Mouse (Mus musculus): Measurements from ENCODE around the gene Tnc. TPM values are rescaled to one million over a fixed set of nuclear protein-coding genes. Genes with fewer than 3 reads are reported as not detected.
A peak's percentile ranks its signal among the peaks of the same experiment; 100 is the strongest.

The Tnc gene
- 849 and 1,178 TPM in 2 replicates for polyA plus RNA-seq (2011; ENCODE audit: insufficient read length, low read depth, missing spikeins)

GRCm38 (mm10) chr4:64046831-64047493, at the start of gene Tnc:
Gene Tnc (minus strand): TSS chr4:64047015.
- Histone ChIP-seq H3K4me3 (ENCODE audit: insufficient read depth, low read length) (peak within 1 kb of the TSS; percentile 81), H3K27ac (ENCODE audit: insufficient read depth, low read length) (peak within 1 kb of the TSS; percentile 29), H3K4me1 (ENCODE audit: control insufficient read depth, insufficient read depth, low read length) (peaks cover 9% of the 10 kb centered on the region)
- TF ChIP-seq CTCF (IDR thresholded peaks at IDR 0.05; ENCODE audit: borderline replicate concordance, insufficient read depth, low read length) (no peak), POLR2A (IDR thresholded peaks at IDR 0.05; ENCODE audit: low read depth, low read length) (peak; percentile 99)

- Histone ChIP-seq H3K4me1 (ENCODE audit: control insufficient read depth, insufficient read depth, low read length) (peaks cover 3% of the 10 kb centered on the region), H3K4me3 (ENCODE audit: insufficient read depth, low read length) (no peak overlapping the region), H3K27ac (ENCODE audit: insufficient read depth, low read length) (no peak overlapping the region)
- no peak for TF ChIP-seq CTCF (IDR thresholded peaks at IDR 0.05; ENCODE audit: borderline replicate concordance, insufficient read depth, low read length)
- no peak for TF ChIP-seq POLR2A (IDR thresholded peaks at IDR 0.05; ENCODE audit: low read depth, low read length)
Measured at GRCm38 (mm10) chr4:64094221-64094620, 47.4 kb upstream of the Tnc start.

- Histone ChIP-seq H3K27ac (ENCODE audit: insufficient read depth, low read length) (no peak overlapping the region), H3K4me1 (ENCODE audit: control insufficient read depth, insufficient read depth, low read length) (no peaks in the 10 kb centered on the region; the same call in 1 of the 2 replicates), H3K4me3 (ENCODE audit: insufficient read depth, low read length) (no peak overlapping the region)
- TF ChIP-seq CTCF (IDR thresholded peaks at IDR 0.05; ENCODE audit: borderline replicate concordance, insufficient read depth, low read length) (no peak), POLR2A (IDR thresholded peaks at IDR 0.05; ENCODE audit: low read depth, low read length) (no peak)
Measured at GRCm38 (mm10) chr4:64092857-64093256, 46.0 kb upstream of the Tnc start.

- peaks cover 2% of the 10 kb centered on the region; the same call in 1 of the 2 replicates for H3K4me1 ChIP-seq (ENCODE audit: control insufficient read depth, insufficient read depth, low read length)
- TF ChIP-seq CTCF (IDR thresholded peaks at IDR 0.05; ENCODE audit: borderline replicate concordance, insufficient read depth, low read length) (no peak), POLR2A (IDR thresholded peaks at IDR 0.05; ENCODE audit: low read depth, low read length) (no peak)
Measured at GRCm38 (mm10) chr4:64089378-64089777, 42.6 kb upstream of the Tnc start.

GRCm38 (mm10) chr4:64087675-64088074, 40.9 kb upstream of the Tnc start:
- Histone ChIP-seq H3K27ac (ENCODE audit: insufficient read depth, low read length) (no peak overlapping the region), H3K4me1 (ENCODE audit: control insufficient read depth, insufficient read depth, low read length) (peaks cover 9% of the 10 kb centered on the region), H3K4me3 (ENCODE audit: insufficient read depth, low read length) (no peak overlapping the region)
- TF ChIP-seq POLR2A (IDR thresholded peaks at IDR 0.05; ENCODE audit: low read depth, low read length) (no peak), CTCF (IDR thresholded peaks at IDR 0.05; ENCODE audit: borderline replicate concordance, insufficient read depth, low read length) (no peak)

More at GRCm38 (mm10) chr4:64089378-64089777, 42.6 kb upstream of the Tnc start:
- no peak overlapping the region for H3K27ac ChIP-seq (ENCODE audit: insufficient read depth, low read length)
- no peak overlapping the region for H3K4me3 ChIP-seq (ENCODE audit: insufficient read depth, low read length)

GRCm38 (mm10) chr4:64085993-64086567, 39.3 kb upstream of the Tnc start:
- H3K4me3 ChIP-seq (ENCODE audit: insufficient read depth, low read length): no peak overlapping the region
- TF ChIP-seq POLR2A (IDR thresholded peaks at IDR 0.05; ENCODE audit: low read depth, low read length): no peak
- TF ChIP-seq CTCF (IDR thresholded peaks at IDR 0.05; ENCODE audit: borderline replicate concordance, insufficient read depth, low read length): no peak
- no peak overlapping the region for H3K27ac ChIP-seq (ENCODE audit: insufficient read depth, low read length)
- peaks cover 9% of the 10 kb centered on the region for H3K4me1 ChIP-seq (ENCODE audit: control insufficient read depth, insufficient read depth, low read length)

GRCm38 (mm10) chr4:64083858-64084257, 37.0 kb upstream of the Tnc start:
- TF ChIP-seq CTCF (IDR thresholded peaks at IDR 0.05; ENCODE audit: borderline replicate concordance, insufficient read depth, low read length): no peak
- TF ChIP-seq POLR2A (IDR thresholded peaks at IDR 0.05; ENCODE audit: low read depth, low read length): no peak
- no peak overlapping the region for H3K4me3 ChIP-seq (ENCODE audit: insufficient read depth, low read length)
- H3K27ac ChIP-seq (ENCODE audit: insufficient read depth, low read length): peak overlapping the region; percentile 88
- peaks cover 9% of the 10 kb centered on the region for H3K4me1 ChIP-seq (ENCODE audit: control insufficient read depth, insufficient read depth, low read length)

- no peak for TF ChIP-seq CTCF (IDR thresholded peaks at IDR 0.05; ENCODE audit: borderline replicate concordance, insufficient read depth, low read length)
- TF ChIP-seq POLR2A (IDR thresholded peaks at IDR 0.05; ENCODE audit: low read depth, low read length): no peak
- peaks cover 14% of the 10 kb centered on the region for H3K4me1 ChIP-seq (ENCODE audit: control insufficient read depth, insufficient read depth, low read length)
- no peak overlapping the region for H3K4me3 ChIP-seq (ENCODE audit: insufficient read depth, low read length)
- peak overlapping the region; percentile 92 for H3K27ac ChIP-seq (ENCODE audit: insufficient read depth, low read length)
Measured at GRCm38 (mm10) chr4:64078029-64078619, 31.3 kb upstream of the Tnc start.

GRCm38 (mm10) chr4:64076349-64077025, 29.7 kb upstream of the Tnc start:
- 0 out of 2 replicates have a peak, but pooled peaks have one; percentile 7 for TF ChIP-seq POLR2A (IDR thresholded peaks at IDR 0.05; ENCODE audit: low read depth, low read length)
- TF ChIP-seq CTCF (IDR thresholded peaks at IDR 0.05; ENCODE audit: borderline replicate concordance, insufficient read depth, low read length): no peak
- Histone ChIP-seq H3K4me1 (ENCODE audit: control insufficient read depth, insufficient read depth, low read length) (peaks cover 11% of the 10 kb centered on the region), H3K4me3 (ENCODE audit: insufficient read depth, low read length) (no peak overlapping the region), H3K27ac (ENCODE audit: insufficient read depth, low read length) (peak overlapping the region; percentile 92)

Data from embryonic fibroblast, embryonic 13.5 days (primary cell).